Mouse (Mus musculus) forebrain, embryonic 10.5 days (tissue): ENCODE measurements around the gene Smyd4. TPM values are rescaled to one million over a fixed set of nuclear protein-coding genes. Genes with fewer than 3 reads are reported as not detected.

Experiments used
- DNase-seq: peaks from one replicate; pipeline ENCODE4 v3.0.0-alpha.2; 2017; ENCODE audit warnings: low spot score; ENCODE audit errors: extremely low spot score
- H3K27ac ChIP-seq: fragments of 300-500 bp; sonication (generic); 2 replicates; pipeline ENCODE4 v1.5.1; 2016; ENCODE audit warnings: mild to moderate bottlenecking
- H3K27me3 ChIP-seq: fragments of 300-500 bp; sonication (generic); 2 replicates; pipeline ENCODE4 v1.6.1; 2016; ENCODE audit warnings: mild to moderate bottlenecking; ENCODE audit not compliant: poor library complexity, severe bottlenecking
- H3K36me3 ChIP-seq: fragments of 300-500 bp; sonication (generic); replicated peaks from 2 replicates; pipeline ENCODE4 v1.6.1; 2016; ENCODE audit warnings: mild to moderate bottlenecking, moderate library complexity
- H3K4me1 ChIP-seq: fragments of 300-500 bp; sonication (generic); 2 replicates; pipeline ENCODE4 v1.6.1; 2016
- H3K4me3 ChIP-seq: fragments of 300-500 bp; sonication (generic); 2 replicates; pipeline ENCODE4 v1.5.1; 2016; ENCODE audit warnings: mild to moderate bottlenecking, moderate library complexity
- H3K9me3 ChIP-seq: fragments of 300-500 bp; sonication (generic); 2 replicates; pipeline ENCODE4 v1.6.1; 2016; ENCODE audit warnings: mild to moderate bottlenecking, moderate library complexity
- WGBS: fragments of 180-500 bp; shearing (Covaris S2); methylation state at CpG from one replicate; pipeline ENCODE4 v1.1.7; 2016; 5-methylcytosine and 5-hydroxymethylcytosine counted together
- polyA plus RNA-seq: library from polyadenylated mRNA; unstranded; fragments of >200 nt; fragmentation: Nextera tagmentation; extraction: Ambion mirVana; gene quantifications from 2 replicates; pipeline ENCODE4 v1.2.1, GENCODE M21; 2016

Smyd4 gene
- polyA plus RNA-seq, 1 experiment from 2014 or later = 20.4 TPM

GRCm38 (mm10) chr11:75406865-75407264 lies 58.6 kb downstream of the Smyd4 start:
- peaks cover 29% of the 10 kb centered on the region for H3K36me3 ChIP-seq
- no peaks in the 10 kb centered on the region for H3K27me3 ChIP-seq
- no peak for DNase-seq
- H3K4me3 ChIP-seq = no peak overlapping the region
- H3K9me3 ChIP-seq = no peaks in the 10 kb centered on the region
- 43% methylated on average over 3 of the region's 3 CpGs for WGBS
- peaks cover 4% of the 10 kb centered on the region; the same call in 1 of the 2 replicates for H3K4me1 ChIP-seq
- H3K27ac ChIP-seq = no peak overlapping the region

- Histone ChIP-seq H3K27ac (no peak overlapping the region), H3K4me1 (peaks cover 4% of the 10 kb centered on the region; the same call in 1 of the 2 replicates), H3K4me3 (no peak overlapping the region), H3K36me3 (peaks cover 41% of the 10 kb centered on the region), H3K9me3 (no peaks in the 10 kb centered on the region), H3K27me3 (no peaks in the 10 kb centered on the region)
- 85% methylated on average over 17 of the region's 17 CpGs for WGBS
- DNase-seq = no peak
Observed at GRCm38 (mm10) chr11:75409679-75410575, 61.7 kb downstream of the Smyd4 start.

- Histone ChIP-seq H3K36me3 (peaks cover 46% of the 10 kb centered on the region), H3K27me3 (no peaks in the 10 kb centered on the region), H3K9me3 (no peaks in the 10 kb centered on the region), H3K27ac (no peak overlapping the region), H3K4me1 (peaks cover 4% of the 10 kb centered on the region; the same call in 1 of the 2 replicates), H3K4me3 (no peak overlapping the region)
- DNase-seq = no peak
- 95% methylated on average over 7 of the region's 7 CpGs for WGBS
Observed at GRCm38 (mm10) chr11:75410591-75410990, 62.4 kb downstream of the Smyd4 start.

- peaks cover 44% of the 10 kb centered on the region for H3K36me3 ChIP-seq
- DNase-seq = no peak
- H3K27ac ChIP-seq = no peak overlapping the region
- H3K4me1 ChIP-seq = peaks cover 7% of the 10 kb centered on the region
- 71% methylated on average over 7 of the region's 7 CpGs for WGBS
- no peaks in the 10 kb centered on the region for H3K9me3 ChIP-seq
- no peaks in the 10 kb centered on the region for H3K27me3 ChIP-seq
- H3K4me3 ChIP-seq = no peak overlapping the region
Observed at GRCm38 (mm10) chr11:75415096-75415495, 66.9 kb downstream of the Smyd4 start.

- peaks cover 16% of the 10 kb centered on the region for H3K4me1 ChIP-seq
- H3K27me3 ChIP-seq = no peaks in the 10 kb centered on the region
- 92% methylated on average over 13 of the region's 13 CpGs for WGBS
- peaks cover 36% of the 10 kb centered on the region for H3K36me3 ChIP-seq
- H3K4me3 ChIP-seq = no peak overlapping the region
- H3K9me3 ChIP-seq = no peaks in the 10 kb centered on the region
- no peak for DNase-seq
- peak overlapping the region; percentile 32 for H3K27ac ChIP-seq
Observed at GRCm38 (mm10) chr11:75415994-75416393, 67.8 kb downstream of the Smyd4 start.

GRCm38 (mm10) chr11:75420037-75420436 lies 71.8 kb downstream of the Smyd4 start:
- no peak for DNase-seq
- H3K9me3 ChIP-seq = no peaks in the 10 kb centered on the region
- peak overlapping the region; percentile 83; the same call in 1 of the 2 replicates for H3K27ac ChIP-seq
- peaks cover 18% of the 10 kb centered on the region for H3K36me3 ChIP-seq
- no peak overlapping the region for H3K4me3 ChIP-seq
- WGBS = 82% methylated on average over 7 of the region's 7 CpGs
- peaks cover 31% of the 10 kb centered on the region for H3K4me1 ChIP-seq
- H3K27me3 ChIP-seq = no peaks in the 10 kb centered on the region

- peak overlapping the region; percentile 49 for H3K4me3 ChIP-seq
- WGBS = 60% methylated on average over 5 of the region's 5 CpGs
- H3K36me3 ChIP-seq = peaks cover 10% of the 10 kb centered on the region
- peak overlapping the region; percentile 83 for H3K27ac ChIP-seq
- H3K9me3 ChIP-seq = no peaks in the 10 kb centered on the region
- no peaks in the 10 kb centered on the region for H3K27me3 ChIP-seq
- no peak for DNase-seq
- H3K4me1 ChIP-seq = peaks cover 31% of the 10 kb centered on the region
Observed at GRCm38 (mm10) chr11:75420810-75421374, 72.7 kb downstream of the Smyd4 start.

GRCm38 (mm10) chr11:75421375-75422012 lies 73.3 kb downstream of the Smyd4 start:
- Histone ChIP-seq H3K36me3 (peaks cover 4% of the 10 kb centered on the region; the same call in 1 of the 2 replicates), H3K27me3 (no peaks in the 10 kb centered on the region), H3K27ac (peak overlapping the region; percentile 83), H3K4me1 (peaks cover 31% of the 10 kb centered on the region), H3K9me3 (no peaks in the 10 kb centered on the region), H3K4me3 (peak overlapping the region; percentile 49)
- WGBS = 42% methylated on average over 6 of the region's 6 CpGs
- peak; percentile 35 for DNase-seq

GRCm38 (mm10) chr11:75422013-75422792 lies 74.0 kb downstream of the Smyd4 start, which contains the start of gene Serpinf1:
Serpinf1 (minus strand) TSS chr11:75422701.
- peaks cover 31% of the 10 kb centered on the region for H3K4me1 ChIP-seq
- H3K4me3 ChIP-seq = peak within 1 kb of the TSS; percentile 49
- H3K9me3 ChIP-seq = no peaks in the 10 kb centered on the region
- no peaks in the 10 kb centered on the region for H3K27me3 ChIP-seq
- peak within 1 kb of the TSS; percentile 83 for H3K27ac ChIP-seq
- 50% methylated on average over 10 of the region's 10 CpGs for WGBS
- no peak for DNase-seq
- H3K36me3 ChIP-seq = peaks cover 4% of the 10 kb centered on the region; the same call in 1 of the 2 replicates

GRCm38 (mm10) chr11:75423091-75423490 lies 74.9 kb downstream of the Smyd4 start:
- DNase-seq = no peak
- H3K4me3 ChIP-seq = no peak overlapping the region
- peak overlapping the region; percentile 83; the same call in 1 of the 2 replicates for H3K27ac ChIP-seq
- WGBS = 91% methylated on average over 3 of the region's 3 CpGs
- H3K36me3 ChIP-seq = no peaks in the 10 kb centered on the region; the same call in 1 of the 2 replicates
- no peaks in the 10 kb centered on the region for H3K27me3 ChIP-seq
- no peaks in the 10 kb centered on the region for H3K9me3 ChIP-seq
- H3K4me1 ChIP-seq = peaks cover 31% of the 10 kb centered on the region

- Histone ChIP-seq H3K4me1 (peaks cover 31% of the 10 kb centered on the region), H3K36me3 (no peaks in the 10 kb centered on the region), H3K27me3 (no peaks in the 10 kb centered on the region), H3K9me3 (no peaks in the 10 kb centered on the region), H3K27ac (no peak overlapping the region), H3K4me3 (no peak overlapping the region)
- DNase-seq = no peak
- WGBS = 93% methylated on average over 9 of the region's 9 CpGs
Observed at GRCm38 (mm10) chr11:75424033-75424432, 75.8 kb downstream of the Smyd4 start.

- Histone ChIP-seq H3K27ac (no peak overlapping the region), H3K9me3 (no peaks in the 10 kb centered on the region), H3K4me3 (no peak overlapping the region), H3K27me3 (no peaks in the 10 kb centered on the region), H3K36me3 (no peaks in the 10 kb centered on the region), H3K4me1 (peaks cover 31% of the 10 kb centered on the region)
- WGBS = 96% methylated on average over 3 of the region's 3 CpGs
- no peak for DNase-seq
Observed at GRCm38 (mm10) chr11:75424459-75424858, 76.2 kb downstream of the Smyd4 start.
